Mouse (Mus musculus): ENCODE results near the gene Gpr152. TPM values are rescaled to one million over a fixed set of nuclear protein-coding genes. Genes with fewer than 3 reads are reported as not detected.
A peak's percentile ranks its signal among the peaks of the same experiment; 100 is the strongest.

Gpr152 gene
- total and polyA plus RNA-seq, 3 experiments: 0.03 TPM; not detected in 2

DNA sequence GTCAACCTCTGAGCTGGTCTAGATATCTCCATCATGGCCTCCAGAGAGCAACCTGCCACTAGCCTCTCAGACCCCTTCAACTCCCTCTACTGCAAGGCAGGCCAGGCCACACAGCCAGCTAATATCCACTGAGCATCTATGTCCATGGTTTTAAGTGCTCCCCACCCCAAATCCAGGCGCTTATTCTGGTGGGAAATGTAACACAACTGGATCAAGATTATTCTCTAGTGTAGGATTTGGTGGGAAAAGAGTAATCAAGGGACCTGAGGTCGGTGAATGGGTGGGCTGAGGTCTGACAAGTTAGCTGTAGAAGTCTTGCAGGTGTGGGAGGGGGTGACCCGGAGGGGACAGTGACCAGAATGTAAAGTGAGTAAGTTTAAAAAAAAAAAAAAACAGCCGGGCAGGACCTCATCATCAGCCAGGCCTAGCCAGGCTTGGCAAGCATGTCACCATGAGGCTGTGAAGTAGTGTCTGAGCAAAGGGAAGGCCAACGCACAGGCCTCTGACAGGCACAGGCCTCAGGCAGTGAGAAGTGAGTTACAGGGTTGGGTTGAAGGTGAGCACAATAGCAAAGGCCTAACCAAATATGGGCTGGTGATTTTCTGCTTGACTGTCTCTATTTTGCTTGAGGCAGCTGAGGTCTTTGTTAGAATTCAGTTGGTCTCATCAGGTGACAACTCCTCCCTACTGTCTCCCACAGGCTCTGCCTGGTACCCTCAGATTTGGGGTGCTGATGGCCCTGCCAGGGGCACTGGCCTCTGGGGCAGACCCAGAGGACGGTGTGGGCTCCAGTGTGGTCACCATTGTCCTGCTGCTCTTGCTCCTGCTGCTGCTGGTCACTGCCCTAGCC, 15.9 kb downstream of the Gpr152 start:
- peaks cover 1 to 2% of the 10 kb centered on the region in 2 experiments; a peak in 3 of 4 replicates for H3K36me3 ChIP-seq (ENCODE audit: control insufficient read depth in 1 of 2, insufficient read depth in 2 of 2, low read length in 2 of 2)

DNA sequence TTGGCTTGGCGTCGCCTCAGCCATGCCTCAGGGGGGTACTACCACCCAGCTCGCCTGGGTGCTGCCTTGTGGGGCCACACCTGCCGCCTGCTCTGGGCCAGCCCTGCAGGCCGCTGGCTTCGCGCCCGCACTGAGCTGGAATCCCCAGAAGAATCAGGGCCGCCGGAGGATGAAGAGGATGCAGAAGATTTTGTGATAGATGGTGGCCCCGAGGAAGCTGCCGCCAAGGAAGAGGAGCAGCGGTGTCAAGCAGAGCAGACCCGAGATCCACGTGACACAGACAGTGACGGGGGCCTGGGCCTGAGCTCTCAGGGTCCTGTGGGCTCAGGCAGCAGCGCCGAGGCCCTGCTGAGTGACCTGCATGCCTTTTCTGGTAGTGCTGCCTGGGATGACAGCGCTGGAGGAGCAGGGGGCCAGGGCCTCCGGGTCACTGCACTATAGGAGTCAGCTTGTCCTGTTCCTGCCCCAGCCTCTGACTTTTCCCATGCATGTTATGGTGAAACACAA, 16.5 kb downstream of the Gpr152 start:
- Histone ChIP-seq H3K27me3 (ENCODE audit: control insufficient read depth in 1 of 2, insufficient read depth in 2 of 2, low read length in 2 of 2) (no peaks in the 10 kb centered on the region), H3K36me3 (ENCODE audit: control insufficient read depth in 1 of 2, insufficient read depth in 2 of 2, low read length in 2 of 2) (peaks cover 1 to 2% of the 10 kb centered on the region in 2 experiments; a peak in 3 of 4 replicates), H3K9ac (ENCODE audit: control insufficient read depth, low read depth, low read length, poor library complexity, severe bottlenecking) (no peak overlapping the region), H3K9me3 (replicated peaks; ENCODE audit: insufficient read depth, low read length) (no peaks in the 10 kb centered on the region), H3K79me2 (ENCODE audit: control insufficient read depth, insufficient read depth, low read length, poor library complexity) (peaks cover 6% of the 10 kb centered on the region), H3K27ac (ENCODE audit: control insufficient read depth, low read depth, low read length) (no peak overlapping the region), H3K4me1 (ENCODE audit: control insufficient read depth in 1 of 2, insufficient read depth in 2 of 2, low read length in 2 of 2) (peaks cover 4 to 8% of the 10 kb centered on the region in 2 experiments; a peak in 3 of 4 replicates), H3K4me3 (ENCODE audit: control insufficient read depth in 1 of 2, insufficient read depth in 1 of 2, low read depth in 2 of 2, low read length in 2 of 2) (no peak overlapping the region)
- DNase-seq (ENCODE audit: low read depth, low spot score): no peak
- TF ChIP-seq MAZ (IDR thresholded peaks at IDR 0.05; ENCODE audit: low read depth, low read length) (no peak), CHD1 (IDR thresholded peaks at IDR 0.05; ENCODE audit: low read depth, low read length) (no peak), TCF12 (IDR thresholded peaks at IDR 0.05; ENCODE audit: low read depth, low read length) (no peak), ELF1 (IDR thresholded peaks at IDR 0.05; ENCODE audit: low read depth, low read length) (no peak), ZMIZ1 (IDR thresholded peaks at IDR 0.05; ENCODE audit: low read depth, low read length) (no peak), MAX (IDR thresholded peaks at IDR 0.05; ENCODE audit: low read length) (no peak), ETS1 (IDR thresholded peaks at IDR 0.05; ENCODE audit: low read depth, low read length) (no peak), MEF2A (IDR thresholded peaks at IDR 0.05; ENCODE audit: extremely low read depth, insufficient replicate concordance, low read depth, low read length, poor library complexity, severe bottlenecking) (no peak), RCOR1 (IDR thresholded peaks at IDR 0.05; ENCODE audit: low read depth, low read length) (no peak), TBP (IDR thresholded peaks at IDR 0.05; ENCODE audit: low read depth, low read length) (no peak), ZNF384 (IDR thresholded peaks at IDR 0.05; ENCODE audit: low read depth, low read length) (no peak), TAL1 (IDR thresholded peaks at IDR 0.05; ENCODE audit: low read length) (no peak), POLR2A (IDR thresholded peaks at IDR 0.05; ENCODE audit: control insufficient read depth in 1 of 2, insufficient read depth in 1 of 2, low read depth in 1 of 2, low read length in 2 of 2, poor library complexity in 1 of 2) (no peak), SMC3 (IDR thresholded peaks at IDR 0.05; ENCODE audit: low read depth, low read length) (no peak), MYB (IDR thresholded peaks at IDR 0.05; ENCODE audit: low read depth, low read length) (no peak), MYC (IDR thresholded peaks at IDR 0.05; ENCODE audit: low read depth, low read length) (no peak), E2F4 (IDR thresholded peaks at IDR 0.05; ENCODE audit: borderline replicate concordance, low read depth, low read length) (no peak), JUND (IDR thresholded peaks at IDR 0.05; ENCODE audit: low read depth, low read length) (no peak), HCFC1 (IDR thresholded peaks at IDR 0.05; ENCODE audit: low read depth, low read length) (no peak)

More for the DNA sequence above, 15.9 kb downstream of the Gpr152 start:
- Histone ChIP-seq H3K4me3 (ENCODE audit: control insufficient read depth in 1 of 2, insufficient read depth in 1 of 2, low read depth in 2 of 2, low read length in 2 of 2) (peak overlapping the region; percentile 59 to 62), H3K4me1 (ENCODE audit: control insufficient read depth in 1 of 2, insufficient read depth in 2 of 2, low read length in 2 of 2) (peaks cover 4 to 8% of the 10 kb centered on the region in 2 experiments; a peak in 3 of 4 replicates), H3K9ac (ENCODE audit: control insufficient read depth, low read depth, low read length, poor library complexity, severe bottlenecking) (peak overlapping the region; percentile 75), H3K27ac (ENCODE audit: control insufficient read depth, low read depth, low read length) (peak overlapping the region; percentile 55), H3K9me3 (replicated peaks; ENCODE audit: insufficient read depth, low read length) (no peaks in the 10 kb centered on the region), H3K27me3 (ENCODE audit: control insufficient read depth in 1 of 2, insufficient read depth in 2 of 2, low read length in 2 of 2) (no peaks in the 10 kb centered on the region), H3K79me2 (ENCODE audit: control insufficient read depth, insufficient read depth, low read length, poor library complexity) (peaks cover 6% of the 10 kb centered on the region)
- TF ChIP-seq SIN3A (IDR thresholded peaks at IDR 0.05; ENCODE audit: low read length) (peak; percentile 16; the same call in 1 of the 2 replicates), USF2 (IDR thresholded peaks at IDR 0.05; ENCODE audit: borderline replicate concordance in 1 of 2, insufficient read depth in 1 of 2, low read depth in 1 of 2, low read length in 2 of 2) (no peak), GABPA (IDR thresholded peaks at IDR 0.05; ENCODE audit: low read depth, low read length) (no peak), HCFC1 (IDR thresholded peaks at IDR 0.05; ENCODE audit: low read depth, low read length) (no peak), POLR2A (IDR thresholded peaks at IDR 0.05; ENCODE audit: control insufficient read depth in 1 of 2, insufficient read depth in 1 of 2, low read depth in 1 of 2, low read length in 2 of 2, poor library complexity in 1 of 2) (peak in 1 of 2 experiments; percentile 8; a peak in 1 of 4 replicates), ZMIZ1 (IDR thresholded peaks at IDR 0.05; ENCODE audit: low read depth, low read length) (0 out of 2 replicates have a peak, but pooled peaks have one; percentile 57), ZC3H11A (IDR thresholded peaks at IDR 0.05; ENCODE audit: low read depth, low read length) (no peak), CHD1 (IDR thresholded peaks at IDR 0.05; ENCODE audit: low read depth, low read length) (0 out of 2 replicates have a peak, but pooled peaks have one; percentile 53), TBP (IDR thresholded peaks at IDR 0.05; ENCODE audit: low read depth, low read length) (no peak), KAT2A (conservative IDR thresholded peaks at IDR 0.05; ENCODE audit: low read depth, low read length) (no peak), MAZ (IDR thresholded peaks at IDR 0.05; ENCODE audit: low read depth, low read length) (0 out of 2 replicates have a peak, but pooled peaks have one; percentile 9), USF1 (IDR thresholded peaks at IDR 0.05; ENCODE audit: low read depth, low read length) (no peak), POLR2AphosphoS5 (IDR thresholded peaks at IDR 0.05; ENCODE audit: borderline replicate concordance, low read depth, low read length) (no peak), MAFK (IDR thresholded peaks at IDR 0.05; ENCODE audit: borderline replicate concordance, low read depth, low read length) (no peak)
- no peak for DNase-seq (ENCODE audit: low read depth, low spot score)

Data from MEL (cell line).